11 mouse cellular contexts compared by ENCODE assay signal in genomic region chr6:48579215-48579648, GRCm38 (mm10). TPM values are rescaled to one million over a fixed set of nuclear protein-coding genes. Genes with fewer than 3 reads are reported as not detected.
DNase-seq lines count a peak whose midpoint lies in the region; ATAC-seq lines count a peak whose summit lies in the region.
"Had no signal": no experiment of that assay in that cellular context is flagged by ENCODE, and none has a peak within 500 bp of the region (broad histone marks: within the 10 kb centered on the region; RNA-seq: fewer than 3 reads in every experiment).

No protein-coding gene starts in this region.

- no peaks in the 10 kb centered on the region for H3K36me3 ChIP-seq in kidney, embryonic 16.5 days (ENCODE audit: insufficient read depth, low read length)
- H3K36me3 ChIP-seq in heart, embryonic 12.5 days, result no peaks in the 10 kb centered on the region
- H3K36me3 ChIP-seq in megakaryocyte, embryonic 14.5 days (replicated peaks; ENCODE audit: low read length), result no peaks in the 10 kb centered on the region
- H3K36me3 ChIP-seq in midbrain, embryonic 10.5 days, result no peaks in the 10 kb centered on the region
- H3K36me3 ChIP-seq: hindbrain, embryonic 12.5 days had no signal

- peaks cover 17% of the 10 kb centered on the region; the same call in 1 of the 2 replicates for H3K4me1 ChIP-seq in kidney, embryonic 16.5 days (ENCODE audit: insufficient read depth, low read length)
- H3K4me1 ChIP-seq in heart, embryonic 12.5 days (replicated peaks), result peaks cover 35% of the 10 kb centered on the region
- H3K4me1 ChIP-seq in megakaryocyte, embryonic 14.5 days, result peaks cover 69% of the 10 kb centered on the region
- peaks cover 12% of the 10 kb centered on the region for H3K4me1 ChIP-seq in midbrain, embryonic 10.5 days
- H3K4me1 ChIP-seq: hindbrain, embryonic 12.5 days had no signal

- no peak overlapping the region for H3K4me2 ChIP-seq in kidney, embryonic 16.5 days (replicated peaks; ENCODE audit: low read depth, low read length)
- peak overlapping the region; percentile 44 for H3K4me2 ChIP-seq in heart, embryonic 12.5 days
- H3K4me2 ChIP-seq: hindbrain, embryonic 12.5 days had no signal

- H3K4me3 ChIP-seq in kidney, embryonic 16.5 days (ENCODE audit: low read length), result no peak overlapping the region
- H3K4me3 ChIP-seq in heart, embryonic 12.5 days, result no peak overlapping the region
- peak overlapping the region; percentile 89 for H3K4me3 ChIP-seq in megakaryocyte, embryonic 14.5 days (replicated peaks)
- H3K4me3 ChIP-seq in midbrain, embryonic 10.5 days, result no peak overlapping the region
- H3K4me3 ChIP-seq: erythroblast, embryonic 14.5 days; hindbrain, embryonic 12.5 days had no signal

- no peak for DNase-seq in kidney, postnatal 36 days
- peak; percentile 73 for DNase-seq in NIH3T3 (ENCODE audit: low read depth)
- DNase-seq in thymus, postnatal 4 days, result no peak
- DNase-seq in embryo, embryonic 10 days (ENCODE audit: low spot score), result no peak
- no peak for DNase-seq in midbrain, embryonic 10.5 days (ENCODE audit: low spot score)
- DNase-seq: right cerebral cortex, adult 18-20 months had no signal

- H3K27ac ChIP-seq in kidney, embryonic 16.5 days (ENCODE audit: low read length), result peak overlapping the region; percentile 21; the same call in 1 of the 2 replicates
- H3K27ac ChIP-seq in heart, embryonic 12.5 days (ENCODE audit: poor library complexity, severe bottlenecking), result peak overlapping the region; percentile 74
- H3K27ac ChIP-seq in midbrain, embryonic 10.5 days (replicated peaks), result no peak overlapping the region
- H3K27ac ChIP-seq: hindbrain, embryonic 12.5 days had no signal

- ATAC-seq in kidney, embryonic 16.5 days (ENCODE audit: low FRiP score, low TSS enrichment), result no peak
- peak; percentile 34; the same call in 1 of the 2 replicates for ATAC-seq in heart, embryonic 12.5 days (ENCODE audit: insufficient number of reproducible peaks, low FRiP score)

- H3K9me3 ChIP-seq in kidney, embryonic 16.5 days (ENCODE audit: low read length), result no peaks in the 10 kb centered on the region
- no peaks in the 10 kb centered on the region for H3K9me3 ChIP-seq in heart, embryonic 12.5 days (replicated peaks)
- H3K9me3 ChIP-seq in megakaryocyte, embryonic 14.5 days, result no peaks in the 10 kb centered on the region
- no peaks in the 10 kb centered on the region for H3K9me3 ChIP-seq in midbrain, embryonic 10.5 days (replicated peaks)
- H3K9me3 ChIP-seq: hindbrain, embryonic 12.5 days had no signal

- H3K9ac ChIP-seq in kidney, embryonic 16.5 days (replicated peaks; ENCODE audit: low read length), result no peak overlapping the region
- peak overlapping the region; percentile 17; the same call in 1 of the 2 replicates for H3K9ac ChIP-seq in heart, embryonic 12.5 days
- H3K9ac ChIP-seq: hindbrain, embryonic 12.5 days had no signal

- WGBS in kidney, embryonic 16.5 days, result 21% methylated on average over 5 of the region's 5 CpGs
- 11% methylated on average over 5 of the region's 5 CpGs for WGBS in heart, embryonic 12.5 days
- WGBS in midbrain, embryonic 10.5 days, result 47% methylated on average over 5 of the region's 5 CpGs

- no peaks in the 10 kb centered on the region for H3K27me3 ChIP-seq in kidney, embryonic 16.5 days (ENCODE audit: insufficient read depth, low read length)
- H3K27me3 ChIP-seq in heart, embryonic 12.5 days (replicated peaks), result no peaks in the 10 kb centered on the region
- no peaks in the 10 kb centered on the region for H3K27me3 ChIP-seq in megakaryocyte, embryonic 14.5 days (replicated peaks)
- H3K27me3 ChIP-seq in midbrain, embryonic 10.5 days (ENCODE audit: low read depth, poor library complexity, severe bottlenecking), result no peaks in the 10 kb centered on the region
- H3K27me3 ChIP-seq: hindbrain, embryonic 12.5 days had no signal

RNA-seq across cellular contexts. Expression of gene Rarres2, which starts 6.6 kb away (rescaled TPM):
- polyA plus RNA-seq in kidney, embryonic 16.5 days (2015; fragmentation: Nextera tagmentation; extraction: Ambion mirVana), result 64.5 and 76.1 TPM in 2 replicates
- polyA plus RNA-seq in heart, embryonic 12.5 days (2016; fragmentation: Nextera tagmentation; extraction: Ambion mirVana), result 24.7 and 26.4 TPM in 2 replicates
- polyA plus RNA-seq in megakaryocyte, embryonic 14.5 days (2012; ENCODE audit: insufficient read depth, low replicate concordance), result not detected in 2 replicates
- 0.51 and 1.3 TPM in 2 replicates for polyA plus RNA-seq in midbrain, embryonic 10.5 days (2016; fragmentation: Nextera tagmentation; extraction: Ambion mirVana)
- polyA plus RNA-seq: erythroblast, embryonic 14.5 days had no signal

RNA-seq across cellular contexts. Expression of gene Gm45021, which starts 10.2 kb away (rescaled TPM):
- not detected in 2 replicates for polyA plus RNA-seq in kidney, embryonic 16.5 days (2015; fragmentation: Nextera tagmentation; extraction: Ambion mirVana)
- polyA plus RNA-seq in heart, embryonic 12.5 days (2016; fragmentation: Nextera tagmentation; extraction: Ambion mirVana), result 1.5 TPM in 1 of 2 replicates, not detected in the other
- not detected in 2 replicates for polyA plus RNA-seq in megakaryocyte, embryonic 14.5 days (2012; ENCODE audit: insufficient read depth, low replicate concordance)
- not detected in 2 replicates for polyA plus RNA-seq in midbrain, embryonic 10.5 days (2016; fragmentation: Nextera tagmentation; extraction: Ambion mirVana)
- polyA plus RNA-seq: erythroblast, embryonic 14.5 days; hindbrain, embryonic 12.5 days had no signal

RNA-seq across cellular contexts. Expression of gene Repin1, which starts 14.5 kb away (rescaled TPM):
- 52.9 and 59.3 TPM in 2 replicates for polyA plus RNA-seq in kidney, embryonic 16.5 days (2015; fragmentation: Nextera tagmentation; extraction: Ambion mirVana)
- 32.1 and 32.7 TPM in 2 replicates for polyA plus RNA-seq in heart, embryonic 12.5 days (2016; fragmentation: Nextera tagmentation; extraction: Ambion mirVana)
- polyA plus RNA-seq in megakaryocyte, embryonic 14.5 days (2012; ENCODE audit: insufficient read depth, low replicate concordance), result 72.0 and 191 TPM in 2 replicates
- 58.9 and 59.4 TPM in 2 replicates for polyA plus RNA-seq in midbrain, embryonic 10.5 days (2016; fragmentation: Nextera tagmentation; extraction: Ambion mirVana)

RNA-seq across cellular contexts. Expression of gene Gm44965, which starts 14.5 kb away (rescaled TPM):
- 0.69 TPM in 1 of 2 replicates, not detected in the other for polyA plus RNA-seq in kidney, embryonic 16.5 days (2015; fragmentation: Nextera tagmentation; extraction: Ambion mirVana)
- polyA plus RNA-seq in heart, embryonic 12.5 days (2016; fragmentation: Nextera tagmentation; extraction: Ambion mirVana), result not detected in 2 replicates
- not detected in 2 replicates for polyA plus RNA-seq in megakaryocyte, embryonic 14.5 days (2012; ENCODE audit: insufficient read depth, low replicate concordance)
- 0.39 and 0.50 TPM in 2 replicates for polyA plus RNA-seq in midbrain, embryonic 10.5 days (2016; fragmentation: Nextera tagmentation; extraction: Ambion mirVana)
- polyA plus RNA-seq: erythroblast, embryonic 14.5 days; hindbrain, embryonic 12.5 days had no signal

RNA-seq across cellular contexts. Expression of gene Zfp775, which starts 22.6 kb away (rescaled TPM):
- polyA plus RNA-seq in kidney, embryonic 16.5 days (2015; fragmentation: Nextera tagmentation; extraction: Ambion mirVana), result 7.5 and 9.3 TPM in 2 replicates
- polyA plus RNA-seq in heart, embryonic 12.5 days (2016; fragmentation: Nextera tagmentation; extraction: Ambion mirVana), result 5.6 and 5.8 TPM in 2 replicates
- 4.2 and 5.8 TPM in 2 replicates for polyA plus RNA-seq in megakaryocyte, embryonic 14.5 days (2012; ENCODE audit: insufficient read depth, low replicate concordance)
- polyA plus RNA-seq in midbrain, embryonic 10.5 days (2016; fragmentation: Nextera tagmentation; extraction: Ambion mirVana), result 10.3 and 11.4 TPM in 2 replicates

Comparison
In these comparisons a context has a peak if more than half of its experiments do, and no peak if none do; other contexts are left out.
1. RNA of gene Rarres2, which starts 6.6 kb away (polyA plus RNA-seq): 64.5 to 76.1 TPM in kidney, embryonic 16.5 days and 24.7 to 26.4 TPM in heart, embryonic 12.5 days; 0.51 to 1.3 TPM in midbrain, embryonic 10.5 days and not detected in megakaryocyte, embryonic 14.5 days; every median in the first group is over 10 times any median in the second.